Mouse (Mus musculus): ENCODE results near the gene Jmjd6. TPM values are rescaled to one million over a fixed set of nuclear protein-coding genes. Genes with fewer than 3 reads are reported as not detected.
A peak's percentile ranks its signal among the peaks of the same experiment; 100 is the strongest.
"Not testable (repeated sequence)": the region's sequence is repeated elsewhere in the genome, so short reads cannot be mapped to it uniquely, and the experiment has no call there.

The Jmjd6 gene
- polyA plus RNA-seq, 1 experiment, result 18.3 TPM

- Histone ChIP-seq H3K4me1 (ENCODE audit: control insufficient read depth, insufficient read depth, low read length) (peaks cover 10% of the 10 kb centered on the region), H3K27ac (ENCODE audit: insufficient read depth, low read depth, low read length) (peak within 1 kb of the TSS; percentile 97), H3K4me3 (ENCODE audit: insufficient read depth, low read length) (peak within 1 kb of the TSS; percentile 97)
- TF ChIP-seq CTCF (IDR thresholded peaks at IDR 0.05; ENCODE audit: low read depth, low read length) (no peak), POLR2A (IDR thresholded peaks at IDR 0.05; ENCODE audit: borderline replicate concordance, low read depth, low read length) (no peak)
Measured at GRCm38 (mm10) chr11:116852291-116852890, 9.1 kb upstream of the Jmjd6 start, which contains the start of gene Mfsd11. Gene Mfsd11, plus strand, starts transcription at chr11:116852440.

GRCm38 (mm10) chr11:116851576-116852290 is 8.5 kb upstream of the Jmjd6 start:
- Histone ChIP-seq H3K27ac (ENCODE audit: insufficient read depth, low read depth, low read length) (peak overlapping the region; percentile 95), H3K4me3 (ENCODE audit: insufficient read depth, low read length) (peak overlapping the region; percentile 97), H3K4me1 (ENCODE audit: control insufficient read depth, insufficient read depth, low read length) (peaks cover 6% of the 10 kb centered on the region)
- no peak for TF ChIP-seq POLR2A (IDR thresholded peaks at IDR 0.05; ENCODE audit: borderline replicate concordance, low read depth, low read length)
- no peak for TF ChIP-seq CTCF (IDR thresholded peaks at IDR 0.05; ENCODE audit: low read depth, low read length)

- Histone ChIP-seq H3K4me3 (ENCODE audit: insufficient read depth, low read length) (peak overlapping the region; percentile 97), H3K4me1 (ENCODE audit: control insufficient read depth, insufficient read depth, low read length) (peaks cover 8% of the 10 kb centered on the region), H3K27ac (ENCODE audit: insufficient read depth, low read depth, low read length) (peak overlapping the region; percentile 95)
- TF ChIP-seq CTCF (IDR thresholded peaks at IDR 0.05; ENCODE audit: low read depth, low read length) (no peak), POLR2A (IDR thresholded peaks at IDR 0.05; ENCODE audit: borderline replicate concordance, low read depth, low read length) (no peak)
Measured at GRCm38 (mm10) chr11:116850833-116851477, 7.7 kb upstream of the Jmjd6 start.

GRCm38 (mm10) chr11:116850085-116850484 is 6.8 kb upstream of the Jmjd6 start:
- peaks cover 10% of the 10 kb centered on the region; the same call in 1 of the 2 replicates for H3K4me1 ChIP-seq (ENCODE audit: control insufficient read depth, insufficient read depth, low read length)
- H3K27ac ChIP-seq (ENCODE audit: insufficient read depth, low read depth, low read length), result peak overlapping the region; percentile 33
- peak overlapping the region; percentile 60 for H3K4me3 ChIP-seq (ENCODE audit: insufficient read depth, low read length)
- TF ChIP-seq CTCF (IDR thresholded peaks at IDR 0.05; ENCODE audit: low read depth, low read length), result no peak
- TF ChIP-seq POLR2A (IDR thresholded peaks at IDR 0.05; ENCODE audit: borderline replicate concordance, low read depth, low read length), result no peak

GRCm38 (mm10) chr11:116849587-116849986 is 6.3 kb upstream of the Jmjd6 start:
- no peak for TF ChIP-seq POLR2A (IDR thresholded peaks at IDR 0.05; ENCODE audit: borderline replicate concordance, low read depth, low read length)
- no peak for TF ChIP-seq CTCF (IDR thresholded peaks at IDR 0.05; ENCODE audit: low read depth, low read length)
- peaks cover 10% of the 10 kb centered on the region; the same call in 1 of the 2 replicates for H3K4me1 ChIP-seq (ENCODE audit: control insufficient read depth, insufficient read depth, low read length)
- H3K27ac ChIP-seq (ENCODE audit: insufficient read depth, low read depth, low read length), result no peak overlapping the region
- H3K4me3 ChIP-seq (ENCODE audit: insufficient read depth, low read length), result no peak overlapping the region

- not testable (repeated sequence) for H3K27ac ChIP-seq (ENCODE audit: insufficient read depth, low read depth, low read length); H3K4me1 ChIP-seq (ENCODE audit: control insufficient read depth, insufficient read depth, low read length); H3K4me3 ChIP-seq (ENCODE audit: insufficient read depth, low read length)
Measured at GRCm38 (mm10) chr11:116848877-116849178, 5.6 kb upstream of the Jmjd6 start.

- Histone ChIP-seq H3K27ac (ENCODE audit: insufficient read depth, low read depth, low read length) (no peak overlapping the region), H3K4me1 (ENCODE audit: control insufficient read depth, insufficient read depth, low read length) (peaks cover 10% of the 10 kb centered on the region; the same call in 1 of the 2 replicates), H3K4me3 (ENCODE audit: insufficient read depth, low read length) (no peak overlapping the region)
- TF ChIP-seq POLR2A (IDR thresholded peaks at IDR 0.05; ENCODE audit: borderline replicate concordance, low read depth, low read length), result no peak
- no peak for TF ChIP-seq CTCF (IDR thresholded peaks at IDR 0.05; ENCODE audit: low read depth, low read length)
Measured at GRCm38 (mm10) chr11:116848086-116848876, 5.0 kb upstream of the Jmjd6 start.

- peaks cover 10% of the 10 kb centered on the region; the same call in 1 of the 2 replicates for H3K4me1 ChIP-seq (ENCODE audit: control insufficient read depth, insufficient read depth, low read length)
- no peak overlapping the region for H3K27ac ChIP-seq (ENCODE audit: insufficient read depth, low read depth, low read length)
- TF ChIP-seq POLR2A (IDR thresholded peaks at IDR 0.05; ENCODE audit: borderline replicate concordance, low read depth, low read length), result no peak
- TF ChIP-seq CTCF (IDR thresholded peaks at IDR 0.05; ENCODE audit: low read depth, low read length), result no peak
- H3K4me3 ChIP-seq (ENCODE audit: insufficient read depth, low read length), result no peak overlapping the region
Measured at GRCm38 (mm10) chr11:116847187-116848085, 4.2 kb upstream of the Jmjd6 start.
